Mouse (Mus musculus) kidney, adult 2 months (tissue): Measurements from ENCODE around the gene Srarp.

Experiments
- CTCF ChIP-seq: fragments of 200-500 bp; conservative IDR thresholded peaks from 2 replicates; pipeline ENCODE4 v1.5.1; 2011; ENCODE audit warnings: low read depth, mild to moderate bottlenecking, control low read depth, low read length, moderate library complexity, mixed read lengths; ENCODE audit not compliant: insufficient read depth, insufficient read length
- POLR2A ChIP-seq: fragments of 200-500 bp; IDR thresholded peaks from one replicate; pipeline ENCODE4 v1.6.1; 2011; ENCODE audit warnings: low read depth, low read length, control low read depth

DNA sequence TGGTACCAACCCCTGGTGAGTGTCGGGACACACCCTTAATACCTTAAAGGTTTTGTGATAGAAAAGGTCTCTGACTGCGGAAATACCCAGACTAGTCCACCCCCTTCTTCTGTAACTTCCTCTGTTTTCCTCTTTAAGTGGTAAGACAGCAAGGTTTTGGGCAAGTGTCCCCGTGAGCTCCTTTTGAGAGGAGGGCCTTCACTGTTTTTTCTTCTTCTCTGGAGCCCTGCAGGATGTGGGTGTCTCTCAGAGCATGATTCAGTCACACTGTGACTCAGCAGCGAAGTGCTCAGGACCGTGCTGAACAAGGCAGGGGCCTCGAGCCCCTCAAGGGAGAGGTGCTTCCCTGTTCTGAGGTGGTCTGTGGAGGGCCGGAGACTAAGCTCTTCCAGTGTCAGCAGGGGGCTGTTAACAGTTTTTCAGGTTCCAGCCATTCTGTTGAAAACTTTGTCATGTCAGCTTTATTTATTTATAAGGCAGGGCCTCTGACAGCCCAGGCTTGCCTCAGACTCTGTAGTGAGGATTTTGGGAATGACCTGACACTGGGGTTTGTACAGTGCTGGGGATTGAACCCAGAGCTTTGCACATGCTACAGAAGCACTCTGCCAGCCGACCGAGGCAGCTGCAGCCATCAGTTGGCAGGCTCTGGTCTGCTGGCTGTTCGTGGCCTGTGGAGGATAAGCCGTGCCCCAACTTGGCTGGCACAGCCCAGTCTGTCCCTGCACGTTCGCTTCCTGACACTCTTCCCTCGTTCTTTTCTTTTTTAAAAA lies 18.9 kb upstream of the Srarp start:
- no peak for TF ChIP-seq CTCF
- TF ChIP-seq POLR2A: no peak
